Mouse (Mus musculus): ENCODE data around the gene Rabl6. TPM values are rescaled to one million over a fixed set of nuclear protein-coding genes. Genes with fewer than 3 reads are reported as not detected.
A peak's percentile ranks its signal among the peaks of the same experiment; 100 is the strongest.

Gene Rabl6
- 40.9 and 46.2 TPM in 2 replicates for polyA plus RNA-seq (2012; rRNA removed)

GRCm38 (mm10) chr2:25607761-25608622 is at the start of gene Rabl6:
Gene Rabl6 (minus strand): TSS chr2:25608521.
- Histone ChIP-seq H3K27me3 (ENCODE audit: control insufficient read depth, insufficient read depth, low read length) (no peaks in the 10 kb centered on the region), H3K27ac (ENCODE audit: control insufficient read depth, insufficient read depth, low read depth, low read length) (peak within 1 kb of the TSS; percentile 93), H3K4me3 (ENCODE audit: control insufficient read depth, low read depth, low read length) (peak within 1 kb of the TSS; percentile 96), H3K36me3 (ENCODE audit: control insufficient read depth, insufficient read depth, low read length) (no peaks in the 10 kb centered on the region; the same call in 1 of the 2 replicates), H3K4me1 (ENCODE audit: control insufficient read depth, insufficient read depth, low read length) (no peaks in the 10 kb centered on the region; the same call in none of the 2 replicates)
- TF ChIP-seq POLR2A (IDR thresholded peaks at IDR 0.05; ENCODE audit: control insufficient read depth, low read depth, low read length) (peak; percentile 97), CTCF (IDR thresholded peaks at IDR 0.05; ENCODE audit: control insufficient read depth, insufficient read depth, insufficient replicate concordance, low read depth, low read length) (no peak)

GRCm38 (mm10) chr2:25657652-25658051 is 49.3 kb upstream of the Rabl6 start, which contains the start of gene Lcn5:
Gene Lcn5 (plus strand): TSS chr2:25657952.
- no peak within 1 kb of the TSS for H3K4me3 ChIP-seq (ENCODE audit: control insufficient read depth, low read depth, low read length)
- H3K4me1 ChIP-seq (ENCODE audit: control insufficient read depth, insufficient read depth, low read length), result no peaks in the 10 kb centered on the region
- no peaks in the 10 kb centered on the region for H3K36me3 ChIP-seq (ENCODE audit: control insufficient read depth, insufficient read depth, low read length)
- TF ChIP-seq CTCF (IDR thresholded peaks at IDR 0.05; ENCODE audit: control insufficient read depth, insufficient read depth, insufficient replicate concordance, low read depth, low read length), result no peak
- no peak for TF ChIP-seq POLR2A (IDR thresholded peaks at IDR 0.05; ENCODE audit: control insufficient read depth, low read depth, low read length)
- H3K27ac ChIP-seq (ENCODE audit: control insufficient read depth, insufficient read depth, low read depth, low read length), result no peak within 1 kb of the TSS
- no peaks in the 10 kb centered on the region for H3K27me3 ChIP-seq (ENCODE audit: control insufficient read depth, insufficient read depth, low read length)

- Histone ChIP-seq H3K27me3 (ENCODE audit: control insufficient read depth, insufficient read depth, low read length) (no peaks in the 10 kb centered on the region), H3K4me3 (ENCODE audit: control insufficient read depth, low read depth, low read length) (no peak overlapping the region), H3K4me1 (ENCODE audit: control insufficient read depth, insufficient read depth, low read length) (no peaks in the 10 kb centered on the region), H3K27ac (ENCODE audit: control insufficient read depth, insufficient read depth, low read depth, low read length) (no peak overlapping the region), H3K36me3 (ENCODE audit: control insufficient read depth, insufficient read depth, low read length) (no peaks in the 10 kb centered on the region)
- TF ChIP-seq CTCF (IDR thresholded peaks at IDR 0.05; ENCODE audit: control insufficient read depth, insufficient read depth, insufficient replicate concordance, low read depth, low read length) (no peak), POLR2A (IDR thresholded peaks at IDR 0.05; ENCODE audit: control insufficient read depth, low read depth, low read length) (no peak)
These were observed 48.9 kb upstream of the Rabl6 start for GRCm38 (mm10) chr2:25657246-25657645.

- Histone ChIP-seq H3K4me3 (ENCODE audit: control insufficient read depth, low read depth, low read length) (no peak overlapping the region), H3K27me3 (ENCODE audit: control insufficient read depth, insufficient read depth, low read length) (no peaks in the 10 kb centered on the region), H3K4me1 (ENCODE audit: control insufficient read depth, insufficient read depth, low read length) (no peaks in the 10 kb centered on the region), H3K36me3 (ENCODE audit: control insufficient read depth, insufficient read depth, low read length) (no peaks in the 10 kb centered on the region), H3K27ac (ENCODE audit: control insufficient read depth, insufficient read depth, low read depth, low read length) (no peak overlapping the region)
- TF ChIP-seq POLR2A (IDR thresholded peaks at IDR 0.05; ENCODE audit: control insufficient read depth, low read depth, low read length) (no peak), CTCF (IDR thresholded peaks at IDR 0.05; ENCODE audit: control insufficient read depth, insufficient read depth, insufficient replicate concordance, low read depth, low read length) (no peak)
These were observed 48.4 kb upstream of the Rabl6 start for GRCm38 (mm10) chr2:25656691-25657090.

- H3K27me3 ChIP-seq (ENCODE audit: control insufficient read depth, insufficient read depth, low read length), result no peaks in the 10 kb centered on the region
- H3K36me3 ChIP-seq (ENCODE audit: control insufficient read depth, insufficient read depth, low read length), result no peaks in the 10 kb centered on the region
- H3K27ac ChIP-seq (ENCODE audit: control insufficient read depth, insufficient read depth, low read depth, low read length), result no peak overlapping the region
- H3K4me1 ChIP-seq (ENCODE audit: control insufficient read depth, insufficient read depth, low read length), result no peaks in the 10 kb centered on the region
- no peak for TF ChIP-seq POLR2A (IDR thresholded peaks at IDR 0.05; ENCODE audit: control insufficient read depth, low read depth, low read length)
- TF ChIP-seq CTCF (IDR thresholded peaks at IDR 0.05; ENCODE audit: control insufficient read depth, insufficient read depth, insufficient replicate concordance, low read depth, low read length), result no peak
- H3K4me3 ChIP-seq (ENCODE audit: control insufficient read depth, low read depth, low read length), result no peak overlapping the region
These were observed 46.2 kb upstream of the Rabl6 start for GRCm38 (mm10) chr2:25654502-25654901.

- H3K27ac ChIP-seq (ENCODE audit: control insufficient read depth, insufficient read depth, low read depth, low read length), result no peak within 1 kb of the TSS
- H3K4me3 ChIP-seq (ENCODE audit: control insufficient read depth, low read depth, low read length), result no peak within 1 kb of the TSS
- no peaks in the 10 kb centered on the region for H3K36me3 ChIP-seq (ENCODE audit: control insufficient read depth, insufficient read depth, low read length)
- H3K27me3 ChIP-seq (ENCODE audit: control insufficient read depth, insufficient read depth, low read length), result no peaks in the 10 kb centered on the region
- no peak for TF ChIP-seq POLR2A (IDR thresholded peaks at IDR 0.05; ENCODE audit: control insufficient read depth, low read depth, low read length)
- no peak for TF ChIP-seq CTCF (IDR thresholded peaks at IDR 0.05; ENCODE audit: control insufficient read depth, insufficient read depth, insufficient replicate concordance, low read depth, low read length)
- no peaks in the 10 kb centered on the region for H3K4me1 ChIP-seq (ENCODE audit: control insufficient read depth, insufficient read depth, low read length)
These were observed 44.6 kb upstream of the Rabl6 start, which contains the start of gene Lcn8 for GRCm38 (mm10) chr2:25652902-25653301. Gene Lcn8 (plus strand): TSS chr2:25653120.

- peak; percentile 9; the same call in 1 of the 2 replicates for TF ChIP-seq CTCF (IDR thresholded peaks at IDR 0.05; ENCODE audit: control insufficient read depth, insufficient read depth, insufficient replicate concordance, low read depth, low read length)
- TF ChIP-seq POLR2A (IDR thresholded peaks at IDR 0.05; ENCODE audit: control insufficient read depth, low read depth, low read length), result no peak
- Histone ChIP-seq H3K4me3 (ENCODE audit: control insufficient read depth, low read depth, low read length) (no peak overlapping the region), H3K36me3 (ENCODE audit: control insufficient read depth, insufficient read depth, low read length) (no peaks in the 10 kb centered on the region), H3K27me3 (ENCODE audit: control insufficient read depth, insufficient read depth, low read length) (no peaks in the 10 kb centered on the region), H3K4me1 (ENCODE audit: control insufficient read depth, insufficient read depth, low read length) (no peaks in the 10 kb centered on the region), H3K27ac (ENCODE audit: control insufficient read depth, insufficient read depth, low read depth, low read length) (no peak overlapping the region)
These were observed 31.6 kb upstream of the Rabl6 start for GRCm38 (mm10) chr2:25639890-25640289.
